Mouse (Mus musculus) MN1 (cell line): ENCODE data around the gene Dhx32.

Experiments
- DNase-seq: peaks from one replicate; pipeline ENCODE4 v3.0.0-alpha.2; 2016; ENCODE audit warnings: low spot score

The Dhx32 gene

DNA sequence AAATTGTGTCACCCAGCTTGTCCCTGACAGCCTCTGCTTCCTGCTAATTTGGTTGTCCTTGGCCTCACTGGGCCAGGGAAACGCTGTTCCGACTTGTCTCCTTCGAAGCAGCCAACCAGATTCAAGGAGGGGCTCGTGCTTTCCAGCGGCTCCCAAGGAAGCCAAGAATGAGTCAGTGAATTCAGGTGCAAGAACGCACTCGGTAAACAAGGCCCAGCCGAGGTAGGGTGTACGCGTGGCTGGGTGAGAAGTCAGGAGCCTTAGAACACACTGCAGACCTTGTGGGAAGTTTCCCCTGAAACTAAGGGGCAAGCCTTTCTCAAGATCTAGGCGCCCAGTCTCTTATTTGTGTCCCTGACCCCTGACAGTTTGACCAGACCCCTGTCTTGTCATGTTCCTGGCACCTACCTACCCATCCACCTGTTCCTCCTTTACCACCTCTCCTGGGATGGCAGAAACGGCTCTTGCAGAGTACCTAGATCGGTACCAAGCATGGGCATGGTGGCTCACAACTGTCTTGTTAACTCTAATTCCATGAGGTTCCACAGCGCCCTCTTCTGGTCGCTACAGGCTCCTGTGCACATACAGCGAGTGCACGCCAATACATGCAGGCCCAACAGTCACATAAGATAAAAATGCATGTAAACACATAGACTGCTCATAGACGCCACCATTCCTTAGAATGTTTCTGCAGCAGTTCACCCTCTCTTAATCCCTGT lies at the start of gene Dhx32:
Gene Dhx32 (minus strand): TSS at position 10 of the 719 bp plus-strand sequence.
- peak; percentile 60 for DNase-seq

DNA sequence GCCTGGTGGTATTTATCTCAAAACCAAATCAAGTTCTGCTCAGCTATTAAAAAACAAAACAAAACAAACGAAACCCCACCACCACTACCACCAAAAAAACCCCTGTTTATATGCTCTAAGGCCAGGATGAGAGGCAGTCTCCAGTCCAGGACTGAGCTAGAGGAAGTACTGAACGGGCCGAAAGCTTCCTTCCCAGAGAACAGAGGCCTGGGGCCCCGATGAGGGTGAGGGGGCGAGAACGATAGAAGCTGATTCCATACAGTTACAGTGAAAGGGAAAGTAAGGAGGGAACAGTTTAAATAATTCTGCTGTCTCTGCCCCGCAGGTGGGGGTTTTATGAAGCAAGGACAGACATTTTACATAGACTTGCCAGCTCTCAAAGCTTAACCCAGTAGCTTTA lies 47.1 kb upstream of the Dhx32 start:
- DNase-seq, result no peak

DNA sequence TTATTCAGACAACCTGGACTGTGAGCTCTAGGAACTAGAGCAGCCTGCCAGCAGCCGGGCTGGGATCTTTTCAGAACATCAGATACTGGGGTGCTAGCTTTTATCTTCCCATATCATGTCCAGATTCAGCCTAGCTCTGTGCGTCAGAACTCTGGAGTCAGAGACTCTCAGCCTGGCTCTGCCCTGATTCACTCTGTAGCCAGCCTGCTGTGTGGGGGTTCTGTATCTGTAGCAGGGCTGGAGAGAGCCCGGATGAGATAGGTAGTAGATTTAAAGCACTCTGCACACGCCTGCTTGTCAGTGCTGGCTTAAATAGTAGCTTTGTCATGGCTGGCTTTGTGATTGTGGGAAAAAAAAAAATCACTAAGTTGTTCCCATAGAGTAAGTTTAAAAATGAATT lies 46.0 kb upstream of the Dhx32 start:
- no peak for DNase-seq

DNA sequence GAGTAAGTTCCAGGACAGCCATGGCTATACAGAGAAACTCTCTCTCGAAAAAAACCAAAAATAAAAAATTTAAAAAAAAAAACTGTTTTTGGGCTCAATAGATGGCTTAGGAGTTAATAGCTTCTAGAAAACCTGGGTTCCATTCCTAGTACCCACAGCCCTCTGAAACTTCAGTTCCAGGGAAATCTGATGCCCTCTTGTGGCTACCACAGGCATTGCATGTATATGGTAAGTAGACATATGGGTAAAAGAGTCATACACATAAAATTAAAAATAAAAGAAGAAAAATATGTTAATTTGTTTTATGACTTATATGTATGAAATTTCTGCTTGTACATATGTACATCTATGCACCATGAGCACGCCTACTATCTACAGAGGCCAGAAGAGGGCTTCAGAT lies 42.1 kb upstream of the Dhx32 start:
- DNase-seq, result no peak

DNA sequence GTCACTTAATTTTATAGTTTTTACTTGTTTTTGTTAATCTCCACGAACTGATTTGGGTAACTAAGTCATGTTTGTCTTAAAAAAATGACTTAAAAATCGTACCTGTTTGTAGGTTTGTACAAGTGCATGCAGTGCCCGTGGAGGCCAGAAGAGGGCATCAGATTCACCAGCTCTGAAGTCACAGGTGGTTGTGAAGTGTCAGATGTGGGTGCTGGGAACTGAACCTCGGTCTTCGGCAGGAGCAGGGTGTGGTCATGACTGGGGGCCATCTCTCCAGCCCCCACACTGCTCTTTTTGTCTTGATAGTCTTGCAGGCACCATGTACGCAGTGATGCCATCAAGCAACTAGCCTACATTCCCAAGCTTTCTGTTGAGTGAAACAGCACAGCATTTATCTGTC lies 41.2 kb upstream of the Dhx32 start:
- DNase-seq, result no peak

DNA sequence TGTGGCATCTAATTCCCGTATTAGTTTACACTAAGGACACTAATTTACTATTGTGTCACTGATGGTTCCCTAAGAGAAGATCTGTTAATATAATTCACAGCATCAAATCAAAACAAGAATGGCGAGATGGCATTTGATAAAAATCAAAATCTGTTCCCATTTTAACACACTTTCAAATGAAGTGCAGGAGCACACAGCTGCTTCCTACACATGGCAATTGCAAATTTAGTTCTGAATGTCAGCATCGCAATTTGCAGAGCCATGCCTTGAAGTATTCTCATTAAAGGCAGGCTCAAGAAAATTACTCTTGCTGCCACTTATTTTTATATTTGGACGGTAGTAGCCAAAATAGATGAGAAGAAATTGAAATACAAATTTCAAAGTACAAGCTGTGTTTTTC lies 30.8 kb upstream of the Dhx32 start:
- no peak for DNase-seq

DNA sequence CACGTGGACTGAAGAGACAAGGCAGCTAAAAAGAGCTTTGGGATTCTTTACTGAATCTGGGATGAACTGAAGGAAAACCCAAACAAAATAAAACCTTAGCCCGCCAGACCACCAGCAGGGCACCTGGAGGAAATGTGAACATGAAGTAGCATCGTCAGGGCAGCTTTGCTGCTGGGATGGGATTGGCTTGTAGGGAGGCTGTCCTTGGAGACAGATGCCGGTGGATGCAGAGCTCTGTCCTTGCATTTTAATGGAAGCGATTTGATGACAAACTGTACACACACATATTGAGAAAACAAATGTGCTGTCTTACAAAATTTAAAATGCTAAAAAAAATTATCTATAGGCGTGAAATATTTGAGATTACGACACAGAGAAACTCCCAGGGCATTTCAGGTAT lies 30.4 kb upstream of the Dhx32 start:
- no peak for DNase-seq

DNA sequence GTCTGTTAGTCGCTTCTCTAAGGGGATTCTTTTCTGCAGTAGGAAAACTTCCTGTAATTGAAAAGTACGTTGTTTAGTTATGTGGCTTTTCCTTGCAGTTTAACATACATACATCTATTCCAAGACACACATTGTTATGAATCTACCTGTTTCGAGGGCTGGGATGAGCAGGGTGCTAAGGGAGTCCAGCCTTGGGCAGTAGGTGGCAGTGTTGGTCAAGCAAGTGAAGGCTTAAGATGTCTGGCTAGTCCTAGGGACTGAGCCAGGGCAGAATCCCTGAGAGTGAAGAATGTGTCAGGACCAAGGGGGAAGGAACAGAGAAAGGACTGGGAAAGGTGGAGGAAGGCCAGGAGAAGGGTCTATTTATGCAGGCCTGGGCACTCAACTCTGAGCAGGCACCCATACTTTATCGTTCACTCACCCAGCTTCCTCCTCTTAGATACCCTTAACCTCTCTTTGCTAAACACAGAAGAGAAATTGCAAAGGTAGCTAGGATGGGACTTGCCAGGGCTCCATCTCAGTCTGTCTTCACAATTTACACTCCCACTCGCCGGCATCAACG lies 23.2 kb upstream of the Dhx32 start:
- peak; percentile 73 for DNase-seq

DNA sequence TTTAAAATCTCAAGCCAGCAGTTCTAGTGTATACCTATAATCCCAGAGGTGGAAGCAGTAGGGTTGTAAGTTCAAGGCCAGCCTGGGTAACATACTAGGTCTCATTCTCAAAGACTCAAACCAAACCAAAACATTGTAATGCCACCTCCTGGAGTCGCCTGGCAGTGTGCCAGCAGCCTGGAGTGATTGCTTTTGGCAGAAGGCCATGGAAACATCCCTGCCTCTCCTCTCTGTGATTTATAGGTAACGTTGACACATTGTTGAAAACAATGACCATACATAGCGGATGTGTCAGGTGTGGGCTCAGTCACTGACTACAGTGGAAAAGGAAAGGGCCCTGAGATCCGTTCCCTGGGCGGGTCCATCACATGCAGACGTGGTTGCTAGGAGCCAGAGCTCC lies 19.3 kb upstream of the Dhx32 start:
- peak; percentile 36 for DNase-seq

DNA sequence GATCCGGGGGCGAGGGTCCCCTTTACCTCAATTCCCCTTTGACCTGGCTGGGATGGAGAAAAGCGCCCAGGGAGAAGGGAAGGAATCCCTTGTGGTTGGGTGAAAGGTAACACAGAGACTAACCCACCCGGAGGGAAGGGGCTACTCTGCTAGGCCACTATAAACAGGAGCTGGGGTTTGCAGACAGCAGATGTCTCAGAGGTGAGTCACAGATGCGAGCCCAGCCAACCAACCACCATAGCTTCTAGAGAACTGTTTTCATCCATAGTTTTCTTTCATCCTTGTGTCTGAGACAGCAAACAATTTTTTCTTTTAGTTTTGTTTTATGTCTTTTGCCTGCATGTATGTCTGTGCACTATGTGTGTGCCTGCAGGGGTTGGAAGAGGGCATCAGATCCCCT lies 17.4 kb upstream of the Dhx32 start:
- no peak for DNase-seq

DNA sequence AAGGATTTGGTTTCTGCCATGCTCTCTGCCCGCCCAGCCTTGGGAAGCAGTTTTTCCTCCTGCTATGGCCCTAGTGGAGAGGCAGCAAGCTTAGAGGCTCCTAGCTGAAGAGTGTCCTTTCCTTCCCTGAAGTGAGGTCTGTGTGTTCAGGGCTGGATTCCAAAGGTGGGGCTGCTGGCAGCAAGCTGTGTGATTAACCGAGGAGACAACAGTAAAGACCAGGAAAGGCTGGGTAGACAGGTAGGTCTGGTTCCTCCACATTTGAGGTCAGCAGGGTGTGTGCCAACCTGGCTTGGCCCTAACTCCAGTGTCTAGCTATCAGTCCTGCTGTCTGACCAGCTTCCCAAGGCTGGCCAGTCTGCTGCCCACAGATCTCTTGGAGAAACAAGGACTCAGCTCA lies 12.2 kb upstream of the Dhx32 start:
- no peak for DNase-seq

DNA sequence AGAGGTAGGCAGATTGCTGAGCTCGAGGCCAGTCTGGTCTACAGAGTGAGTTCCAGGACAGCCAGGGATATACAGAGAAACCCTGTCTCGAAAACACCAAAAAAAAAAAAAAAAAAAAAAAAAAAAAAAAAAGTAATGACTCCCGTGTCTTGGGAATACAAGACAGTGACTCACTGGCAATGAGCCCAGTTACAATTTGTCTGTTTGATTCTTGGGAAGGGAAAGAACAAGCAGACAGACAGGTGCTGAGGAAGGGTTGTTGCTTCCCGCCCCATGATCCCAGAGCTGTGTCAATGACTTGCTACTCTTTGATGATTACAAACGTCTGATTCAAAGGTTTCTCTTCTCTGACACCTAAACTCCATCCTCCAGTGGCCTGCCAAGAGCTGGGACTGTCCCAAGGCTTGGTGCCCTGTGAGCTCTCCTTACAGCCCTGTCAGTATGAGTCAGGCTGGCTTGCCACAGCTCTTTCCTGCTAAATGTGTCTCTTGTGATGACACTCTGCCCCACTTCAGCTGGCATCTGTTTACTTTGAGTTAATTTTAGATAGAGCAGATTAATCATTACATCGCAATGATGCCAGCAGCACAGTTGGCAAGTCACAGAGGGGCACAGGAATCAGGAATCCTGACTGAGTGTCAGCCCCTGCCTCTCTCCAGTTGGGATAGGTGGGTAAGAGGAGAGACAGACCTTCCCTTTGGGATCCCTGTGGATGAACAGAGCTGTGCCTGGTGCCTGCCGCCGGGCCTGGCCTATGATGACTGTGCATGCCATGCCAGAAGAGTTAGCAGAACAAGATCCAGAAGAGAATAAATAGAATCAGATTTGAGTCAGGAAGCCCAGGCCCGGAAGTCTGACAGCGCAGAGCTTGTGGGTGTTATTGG lies 11.0 kb upstream of the Dhx32 start:
- peak; percentile 88 for DNase-seq

DNA sequence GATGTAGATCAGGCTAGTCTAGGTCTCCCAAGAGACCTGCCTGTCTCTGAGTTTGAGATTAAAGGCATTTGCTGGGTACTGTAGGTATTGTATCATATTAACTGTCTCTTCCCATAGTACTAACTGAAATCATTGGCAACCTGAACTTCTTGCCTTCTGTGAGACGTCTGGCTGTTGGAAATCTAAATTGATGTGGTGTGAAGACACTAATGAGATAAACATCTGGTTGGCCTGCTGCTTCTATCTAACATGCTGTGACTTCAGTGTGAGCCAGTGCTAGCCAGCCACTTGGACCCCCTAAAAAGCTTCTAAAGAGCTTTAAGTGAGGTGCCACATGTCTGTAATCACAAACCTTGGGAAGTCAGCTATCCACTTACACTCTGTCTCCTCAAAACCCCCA lies 10.2 kb upstream of the Dhx32 start:
- DNase-seq, result peak; percentile 55

DNA sequence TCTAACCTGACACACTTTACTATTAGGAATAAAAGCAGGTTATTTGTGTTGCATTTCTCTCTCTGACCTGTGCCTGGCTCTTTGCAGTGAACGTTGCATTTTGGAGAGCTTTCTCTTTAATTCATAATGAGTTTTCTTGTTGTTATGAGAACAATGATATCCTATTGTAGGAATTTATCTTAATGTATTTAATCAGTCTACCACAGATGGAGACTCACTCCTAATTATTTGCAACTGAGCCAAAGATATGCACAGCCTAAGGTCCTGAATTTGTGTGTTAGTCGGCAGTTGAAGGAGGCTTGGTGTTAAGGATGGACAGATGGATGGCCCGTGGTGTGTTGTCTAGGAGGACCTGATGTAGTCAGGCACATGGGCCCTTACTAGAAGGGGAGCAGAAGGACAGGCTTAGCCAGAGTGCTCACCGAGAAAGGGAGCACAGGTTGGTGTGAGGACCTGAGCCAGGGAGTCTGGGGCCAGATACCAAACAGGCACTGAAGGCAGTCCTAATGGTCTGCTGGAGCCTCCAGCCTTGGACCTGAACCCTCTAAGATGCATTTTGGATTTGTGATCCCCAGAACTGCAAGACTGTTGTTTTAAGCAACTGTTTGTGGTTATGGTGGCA lies 8.2 kb upstream of the Dhx32 start:
- DNase-seq, result no peak

DNA sequence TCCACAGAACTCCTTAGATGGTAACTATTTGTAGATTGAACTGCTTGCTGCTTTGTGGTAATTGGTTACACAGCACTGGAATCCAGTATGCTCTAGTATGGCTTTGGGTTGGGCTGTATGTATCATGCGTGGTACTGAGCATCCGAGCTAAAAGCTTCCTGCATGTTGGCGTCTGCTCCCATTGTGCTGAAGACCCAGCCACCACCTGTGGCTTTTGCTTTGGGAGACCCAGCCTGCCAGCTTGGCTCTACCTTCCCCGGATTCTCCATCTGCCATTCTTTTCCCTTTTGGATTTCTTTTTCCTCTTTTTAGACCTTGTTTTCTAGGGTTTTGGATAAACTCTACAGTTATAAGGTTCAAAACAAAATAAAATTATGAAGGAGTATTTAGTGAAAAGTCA lies 7.6 kb upstream of the Dhx32 start:
- no peak for DNase-seq

DNA sequence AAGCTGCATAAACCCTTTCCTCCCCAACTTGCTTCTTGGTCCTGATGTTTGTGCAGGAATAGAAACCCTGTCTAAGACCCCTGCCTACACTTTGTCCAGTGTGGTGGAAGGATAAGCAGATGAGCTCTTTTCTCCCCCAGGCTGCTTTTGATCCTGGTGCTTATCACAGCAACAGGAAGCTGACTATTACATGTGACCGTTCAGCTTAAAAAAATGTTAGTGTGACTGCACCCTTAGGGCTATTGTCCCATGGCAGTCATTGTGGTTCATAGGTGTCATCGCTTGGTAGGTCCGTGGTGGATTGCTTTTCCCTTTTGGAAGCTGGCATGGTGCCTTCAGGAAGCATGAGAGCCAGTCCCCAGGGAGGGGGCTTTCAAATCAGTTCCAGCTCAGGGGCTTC lies 5.6 kb upstream of the Dhx32 start:
- no peak for DNase-seq

DNA sequence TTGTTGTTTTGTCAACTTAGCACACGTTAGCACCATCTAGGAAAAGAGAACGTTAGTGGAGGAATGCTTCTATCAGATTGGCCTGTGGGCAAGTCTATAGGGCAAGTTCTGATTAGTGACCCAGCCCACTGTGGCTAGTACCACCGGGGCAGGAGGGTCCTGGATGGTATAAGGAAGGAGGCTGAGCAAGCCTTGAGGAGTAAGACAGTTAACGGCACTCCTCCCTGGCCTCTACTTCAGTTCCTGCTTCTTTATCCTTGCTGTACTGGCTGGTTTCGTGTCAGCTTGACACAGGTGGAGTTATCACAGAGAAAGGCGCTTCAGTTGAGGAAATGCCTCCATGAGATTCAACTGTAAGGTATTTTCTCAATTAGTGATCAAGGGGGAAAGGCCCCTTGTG lies 5.0 kb upstream of the Dhx32 start:
- DNase-seq, result no peak

DNA sequence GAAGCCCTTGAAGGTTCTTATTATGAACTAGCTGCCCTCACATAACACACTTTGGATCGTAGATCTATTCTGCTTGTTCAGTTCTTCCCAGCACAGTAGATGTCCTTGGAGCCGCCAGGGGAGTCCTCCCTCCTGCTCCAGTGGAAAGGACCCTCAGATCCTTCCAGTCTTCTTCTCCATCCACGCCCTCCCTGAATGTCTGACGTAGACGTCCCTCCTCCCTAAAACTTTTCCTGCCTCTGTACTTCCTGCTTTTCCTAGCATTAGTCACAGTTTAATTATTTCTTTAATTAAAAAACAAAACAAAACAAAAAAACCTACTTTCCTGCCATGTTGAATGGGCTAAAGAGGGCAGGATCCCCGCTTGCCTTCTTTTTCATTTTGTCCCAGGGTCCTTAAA lies 535 bp downstream of the Dhx32 start:
- no peak for DNase-seq

DNA sequence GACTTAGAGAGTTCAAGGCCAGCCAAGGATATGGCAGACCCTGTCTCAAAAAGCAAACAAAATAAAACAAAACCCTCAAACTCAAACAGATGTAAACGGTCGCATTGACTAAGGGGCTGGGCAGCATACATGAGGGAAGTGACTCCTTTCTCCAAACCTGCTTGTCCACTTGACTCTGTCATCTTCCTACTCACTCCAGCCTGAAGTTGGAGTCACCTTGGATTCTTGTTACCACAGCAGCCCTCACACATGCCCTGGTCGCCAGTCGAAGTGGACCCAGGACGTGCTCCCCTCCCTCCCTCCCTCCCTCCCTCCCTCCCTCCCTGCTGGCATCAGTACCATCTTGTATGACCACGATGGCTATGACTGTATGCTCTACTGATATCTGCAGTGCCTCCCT lies 943 bp downstream of the Dhx32 start:
- no peak for DNase-seq

DNA sequence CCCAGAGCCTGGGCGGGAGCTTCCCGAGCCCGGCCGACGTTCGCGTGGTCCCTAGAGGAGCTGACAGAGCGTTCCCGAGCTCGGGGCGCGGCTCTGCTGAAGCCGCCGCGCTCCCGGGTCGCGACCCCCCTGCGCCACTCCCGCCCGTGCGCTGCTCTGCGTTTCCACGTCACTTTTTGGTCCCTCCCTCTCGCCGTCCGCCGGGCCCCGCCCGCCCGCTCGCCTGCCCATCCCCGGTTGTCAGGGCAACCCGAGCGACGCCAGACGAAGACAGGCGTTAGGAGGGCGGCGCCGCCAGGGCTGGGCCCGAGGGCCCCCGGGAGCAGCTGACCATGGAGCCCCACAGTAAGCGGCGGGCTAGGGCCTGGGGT lies 5.9 kb downstream of the Dhx32 start, which contains the start of gene Fank1:
Gene Fank1 (plus strand): TSS at position 236 of the 371 bp plus-strand sequence.
- peak; percentile 88 for DNase-seq

DNA sequence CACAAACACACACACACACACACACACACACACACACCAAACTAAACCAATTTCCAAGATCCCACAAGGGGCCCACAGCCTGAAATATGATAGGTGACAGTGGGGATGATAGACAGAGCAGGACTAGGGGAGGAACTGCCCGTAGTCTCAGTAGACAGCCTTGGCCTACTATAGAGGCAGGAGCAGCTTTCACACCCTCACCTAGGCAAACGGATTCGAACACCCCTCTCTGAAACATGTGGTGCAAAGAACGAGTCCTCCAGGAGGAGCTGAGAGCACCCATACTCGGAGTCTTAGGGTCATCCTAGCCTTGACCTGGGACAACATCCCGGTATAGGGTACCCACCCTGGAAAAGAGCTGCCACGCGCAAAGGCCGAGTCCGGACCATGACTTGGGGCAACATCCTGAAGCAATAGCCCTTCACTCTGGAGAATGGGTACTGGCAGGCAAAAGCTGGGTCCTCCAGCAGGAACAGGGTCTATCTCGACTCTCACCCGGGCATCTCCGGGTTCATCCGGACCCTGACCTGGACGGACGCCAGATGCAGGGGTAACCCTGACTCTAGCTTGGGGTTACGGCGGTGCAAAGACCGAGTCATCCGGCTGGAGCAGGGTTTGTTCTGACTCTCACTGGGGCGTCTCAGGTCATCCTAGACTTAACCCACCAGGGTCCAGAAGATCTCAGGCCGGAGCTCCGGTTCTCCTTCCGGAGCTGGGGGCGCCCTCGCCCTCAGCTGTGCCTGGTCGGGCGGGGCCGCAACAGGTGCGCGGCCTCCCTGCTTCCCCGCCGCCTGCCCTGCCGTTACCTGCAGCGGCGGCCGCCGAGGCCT lies 6.5 kb downstream of the Dhx32 start:
- DNase-seq, result no peak

DNA sequence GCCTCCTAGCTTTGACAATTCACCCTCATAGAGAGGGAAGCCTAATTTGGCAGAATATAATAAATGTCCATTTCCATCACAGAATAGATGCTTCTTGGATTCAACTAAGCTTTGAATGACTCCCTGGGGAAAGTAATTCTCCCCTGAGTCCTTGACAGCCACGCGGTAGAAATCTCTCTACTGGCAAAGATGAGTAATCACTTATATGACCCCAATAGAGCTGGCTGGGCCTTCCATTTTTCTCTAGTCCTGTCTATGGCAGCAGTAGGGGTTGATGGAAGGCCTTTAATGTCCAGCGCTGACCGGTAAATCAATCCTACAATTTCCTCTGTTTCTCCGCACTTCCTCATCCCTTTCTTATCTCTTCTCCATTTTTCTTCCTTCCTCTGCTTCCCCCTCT lies 7.3 kb downstream of the Dhx32 start:
- peak; percentile 63 for DNase-seq
